Mouse (Mus musculus) mouse embryonic stem cell (cell line): ENCODE results near the gene Efcab9.

Source experiments
- in situ Hi-C, 2 experiments: fragments of 300-500 bp; cut with MboI; formaldehyde crosslinking; loops; 1 replicate in 1 of 2; 3 replicates in 1 of 2; pipeline ENCODE4 v1.14.3; 2019 to 2020; ENCODE audit warnings: low sequenced_read_pairs in 2 of 2, low pct_unique_long_range_greater_than_20kb in 1 of 2, mixed read lengths in 1 of 2; ENCODE audit not compliant: unreplicated experiment in 1 of 2

Gene Efcab9

GRCm38 (mm10) chr11:32558677-32559076, 26.8 kb upstream of the Efcab9 start:
- in situ Hi-C loops: no loop called here

GRCm38 (mm10) chr11:32558026-32558425, 26.1 kb upstream of the Efcab9 start:
- in situ Hi-C loops: no loop called here

GRCm38 (mm10) chr11:32556333-32556990, 24.6 kb upstream of the Efcab9 start:
- in situ Hi-C loops: no loop called here

GRCm38 (mm10) chr11:32555103-32555689, 23.3 kb upstream of the Efcab9 start:
- in situ Hi-C loops: no loop called here

GRCm38 (mm10) chr11:32554141-32555091, 22.5 kb upstream of the Efcab9 start:
- in situ Hi-C loops: no loop called here

- in situ Hi-C loops: no loop called here
These were observed 21.6 kb upstream of the Efcab9 start for GRCm38 (mm10) chr11:32553311-32554140.

GRCm38 (mm10) chr11:32552401-32553090, 20.7 kb upstream of the Efcab9 start:
- in situ Hi-C loops: no loop called here

GRCm38 (mm10) chr11:32551579-32552297, 19.9 kb upstream of the Efcab9 start:
- in situ Hi-C loops: no loop called here

GRCm38 (mm10) chr11:32551056-32551455, 19.2 kb upstream of the Efcab9 start:
- in situ Hi-C loops: no loop called here

- in situ Hi-C loops: no loop called here
These were observed 18.2 kb upstream of the Efcab9 start for GRCm38 (mm10) chr11:32550102-32550501.

GRCm38 (mm10) chr11:32549236-32549635, 17.4 kb upstream of the Efcab9 start:
- in situ Hi-C loops: no loop called here

GRCm38 (mm10) chr11:32548240-32548639, 16.4 kb upstream of the Efcab9 start:
- in situ Hi-C loops: no loop called here

- in situ Hi-C loops: no loop called here
These were observed 15.6 kb upstream of the Efcab9 start for GRCm38 (mm10) chr11:32547391-32547947.

GRCm38 (mm10) chr11:32546483-32546882, 14.6 kb upstream of the Efcab9 start:
- in situ Hi-C loops: no loop called here

- in situ Hi-C loops: no loop called here
These were observed 13.7 kb upstream of the Efcab9 start for GRCm38 (mm10) chr11:32545605-32546004.

- in situ Hi-C loops: no loop called here
These were observed 12.6 kb upstream of the Efcab9 start for GRCm38 (mm10) chr11:32544497-32544896.

GRCm38 (mm10) chr11:32544041-32544440, 12.2 kb upstream of the Efcab9 start:
- in situ Hi-C loops: no loop called here
